Mouse (Mus musculus): ENCODE results near the gene Depdc1a. TPM values are rescaled to one million over a fixed set of nuclear protein-coding genes. Genes with fewer than 3 reads are reported as not detected.
"Not testable (repeated sequence)": the region's sequence is repeated elsewhere in the genome, so short reads cannot be mapped to it uniquely, and the experiment has no call there.

Gene Depdc1a
- polyA plus RNA-seq (2015; fragmentation: Nextera tagmentation; extraction: Ambion mirVana) = 29.8 and 31.8 TPM in 2 replicates

DNA sequence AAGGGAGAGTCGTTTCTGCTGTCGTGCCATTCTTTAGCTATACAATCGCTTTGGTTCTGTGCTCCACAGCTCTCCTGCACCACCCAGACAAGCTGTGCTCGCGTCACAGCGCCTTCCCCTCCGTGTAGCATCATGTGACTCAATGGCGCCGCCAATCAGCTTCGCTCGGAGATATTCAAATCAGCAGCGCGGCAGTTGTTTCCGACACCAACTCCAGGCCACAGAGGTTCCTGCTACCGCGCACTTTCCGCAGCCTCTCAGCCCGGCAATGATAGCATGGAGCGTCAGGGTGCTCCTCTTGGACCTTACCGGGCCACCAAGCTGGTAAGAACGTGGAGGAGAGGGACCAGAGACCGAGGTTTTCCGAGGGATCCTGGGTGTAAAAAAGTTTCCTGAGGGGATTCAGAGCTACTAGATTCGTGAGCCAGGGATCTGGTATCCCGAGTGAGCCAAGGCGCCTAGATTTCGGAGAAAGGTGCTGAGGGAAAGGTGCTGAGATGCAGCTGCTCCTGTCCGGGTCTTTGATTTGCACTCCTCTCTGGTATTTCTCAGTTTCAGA is at the start of gene Depdc1a:
Depdc1a (plus strand) TSS at position 191 of the 559 bp plus-strand sequence.
- H3K4me1 ChIP-seq = peaks cover 12% of the 10 kb centered on the region
- H3K4me2 ChIP-seq = peak within 1 kb of the TSS; percentile 83
- no peaks in the 10 kb centered on the region for H3K27me3 ChIP-seq (replicated peaks)
- H3K27ac ChIP-seq (replicated peaks) = peak within 1 kb of the TSS; percentile 30
- WGBS = under 1% methylated on average over 28 of the region's 28 CpGs
- peaks cover 7% of the 10 kb centered on the region for H3K36me3 ChIP-seq
- H3K4me3 ChIP-seq = peak within 1 kb of the TSS; percentile 70
- ATAC-seq (ENCODE audit: extremely low read depth, insufficient number of reproducible peaks, low FRiP score, low TSS enrichment) = peak; percentile 99
- H3K9ac ChIP-seq = peak within 1 kb of the TSS; percentile 88
- H3K9me3 ChIP-seq = no peaks in the 10 kb centered on the region

DNA sequence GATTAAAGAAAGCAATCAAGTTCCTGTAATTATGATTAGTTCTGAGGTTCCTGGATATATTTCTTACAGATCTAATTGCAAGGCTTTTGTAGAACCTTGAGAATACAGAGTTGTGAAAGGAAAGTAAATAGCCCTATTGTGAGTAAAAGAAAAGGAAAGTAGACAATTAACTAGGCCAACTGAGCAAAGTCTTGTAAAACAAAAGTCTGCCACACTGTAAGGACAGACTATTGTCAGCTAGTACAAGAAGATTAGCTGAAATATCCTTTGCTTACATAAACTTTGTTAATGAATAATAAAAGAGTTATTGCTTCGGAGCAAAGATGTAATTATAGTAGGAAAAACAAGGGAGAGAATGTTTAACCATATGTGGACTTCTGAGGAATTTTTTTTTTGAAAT is 25.2 kb upstream of the Depdc1a start:
- H3K36me3 ChIP-seq = no peaks in the 10 kb centered on the region
- H3K27me3 ChIP-seq (replicated peaks) = no peaks in the 10 kb centered on the region
- no peak overlapping the region for H3K27ac ChIP-seq (replicated peaks)
- no peaks in the 10 kb centered on the region for H3K4me1 ChIP-seq
- 48% methylated on average over 1 of the region's 1 CpGs for WGBS
- ATAC-seq (ENCODE audit: extremely low read depth, insufficient number of reproducible peaks, low FRiP score, low TSS enrichment) = no peak
- peaks cover 3% of the 10 kb centered on the region; the same call in 1 of the 2 replicates for H3K9me3 ChIP-seq
- no peak overlapping the region for H3K4me3 ChIP-seq
- no peak overlapping the region for H3K9ac ChIP-seq
- H3K4me2 ChIP-seq = no peak overlapping the region

DNA sequence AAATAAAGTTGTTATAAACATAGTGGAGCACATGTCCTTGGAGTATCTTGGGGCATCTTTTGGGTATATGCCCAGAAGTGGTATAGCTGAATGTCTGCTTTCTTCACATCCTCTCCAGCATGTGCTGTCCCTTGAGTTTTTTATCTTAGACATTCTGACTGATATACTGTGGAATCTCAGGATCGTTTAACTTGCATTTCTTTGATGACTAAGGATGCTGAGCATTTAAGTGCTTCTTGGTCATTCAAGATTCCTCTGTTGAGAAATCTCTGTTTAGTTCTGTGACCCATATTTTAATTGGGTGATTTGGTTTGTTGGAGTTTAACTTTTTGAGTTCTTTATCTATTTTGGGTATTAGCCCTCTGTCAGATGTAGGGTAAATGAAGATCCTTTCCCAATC is 19.8 kb upstream of the Depdc1a start:
- H3K4me2 ChIP-seq = no peak overlapping the region
- WGBS = 53% methylated on average over 1 of the region's 1 CpGs

DNA sequence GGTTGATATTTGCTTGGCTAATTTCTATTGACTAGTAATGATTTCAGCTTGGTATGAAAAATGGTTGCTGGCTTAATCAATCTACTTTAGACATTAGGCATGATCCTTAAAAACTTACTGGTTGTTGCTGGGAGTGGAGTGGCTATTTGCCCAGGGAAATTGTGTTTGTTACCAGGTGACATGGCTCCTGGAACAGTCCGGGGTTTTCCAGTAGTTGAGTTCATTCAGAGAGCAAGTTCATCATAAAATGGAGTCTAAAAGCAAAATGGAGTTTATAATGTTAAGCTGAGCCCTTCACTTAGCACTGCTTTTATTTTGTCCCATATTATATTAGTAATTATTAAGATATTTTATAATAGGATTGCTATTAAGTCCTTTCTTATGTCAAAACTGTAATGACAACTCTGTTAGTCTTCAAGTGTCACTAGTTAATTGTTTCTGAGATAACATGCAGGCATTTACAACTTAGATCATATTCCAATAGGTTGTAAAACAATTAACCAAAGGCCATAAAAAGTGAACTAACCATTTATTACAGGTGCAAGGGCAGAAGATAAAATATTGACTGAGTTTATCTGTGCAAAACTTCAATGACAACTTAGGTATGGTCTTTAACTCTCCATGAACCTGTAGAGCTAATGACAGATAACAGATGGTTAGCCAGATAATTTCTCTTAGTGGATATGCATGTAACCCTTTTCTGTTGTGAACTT is 17.8 kb upstream of the Depdc1a start:
- no peaks in the 10 kb centered on the region for H3K36me3 ChIP-seq
- 63% methylated on average over 1 of the region's 1 CpGs for WGBS
- no peaks in the 10 kb centered on the region for H3K9me3 ChIP-seq
- H3K4me3 ChIP-seq = no peak overlapping the region
- ATAC-seq (ENCODE audit: extremely low read depth, insufficient number of reproducible peaks, low FRiP score, low TSS enrichment) = no peak
- no peak overlapping the region for H3K4me2 ChIP-seq
- H3K9ac ChIP-seq = no peak overlapping the region
- H3K27ac ChIP-seq (replicated peaks) = no peak overlapping the region
- no peaks in the 10 kb centered on the region for H3K27me3 ChIP-seq (replicated peaks)
- H3K4me1 ChIP-seq = no peaks in the 10 kb centered on the region

More for the DNA sequence above, 19.8 kb upstream of the Depdc1a start:
- Histone ChIP-seq H3K4me1 (no peaks in the 10 kb centered on the region), H3K9me3 (no peaks in the 10 kb centered on the region), H3K27me3 (replicated peaks) (no peaks in the 10 kb centered on the region), H3K4me3 (no peak overlapping the region), H3K27ac (replicated peaks) (no peak overlapping the region), H3K9ac (no peak overlapping the region), H3K36me3 (no peaks in the 10 kb centered on the region)
- ATAC-seq (ENCODE audit: extremely low read depth, insufficient number of reproducible peaks, low FRiP score, low TSS enrichment) = no peak

DNA sequence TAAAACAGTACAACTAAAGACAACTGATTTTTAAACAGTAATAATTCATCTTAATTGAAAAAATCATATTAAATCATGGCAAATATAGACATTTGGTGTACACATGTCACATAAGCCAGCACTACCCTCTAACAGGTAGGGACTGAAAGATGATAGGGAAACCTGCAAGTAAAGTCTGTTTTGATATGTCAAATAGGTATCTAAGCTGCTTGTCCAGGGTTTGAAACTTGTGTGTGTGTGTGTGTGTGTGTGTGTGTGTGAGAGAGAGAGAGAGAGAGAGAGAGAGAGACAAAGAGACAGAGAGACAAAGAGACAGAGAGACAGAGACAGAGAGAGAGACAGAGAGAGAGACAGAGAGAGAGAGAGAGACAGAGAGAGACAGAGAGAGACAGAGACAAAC is 524 bp upstream of the Depdc1a start:
- peaks cover 12% of the 10 kb centered on the region for H3K4me1 ChIP-seq
- peak overlapping the region; percentile 70 for H3K4me3 ChIP-seq
- H3K36me3 ChIP-seq; H3K27ac ChIP-seq (replicated peaks); H3K9me3 ChIP-seq; H3K27me3 ChIP-seq (replicated peaks); ATAC-seq (ENCODE audit: extremely low read depth, insufficient number of reproducible peaks, low FRiP score, low TSS enrichment): not testable (repeated sequence)
- H3K4me2 ChIP-seq = peak overlapping the region; percentile 83
- H3K9ac ChIP-seq = peak overlapping the region; percentile 88

DNA sequence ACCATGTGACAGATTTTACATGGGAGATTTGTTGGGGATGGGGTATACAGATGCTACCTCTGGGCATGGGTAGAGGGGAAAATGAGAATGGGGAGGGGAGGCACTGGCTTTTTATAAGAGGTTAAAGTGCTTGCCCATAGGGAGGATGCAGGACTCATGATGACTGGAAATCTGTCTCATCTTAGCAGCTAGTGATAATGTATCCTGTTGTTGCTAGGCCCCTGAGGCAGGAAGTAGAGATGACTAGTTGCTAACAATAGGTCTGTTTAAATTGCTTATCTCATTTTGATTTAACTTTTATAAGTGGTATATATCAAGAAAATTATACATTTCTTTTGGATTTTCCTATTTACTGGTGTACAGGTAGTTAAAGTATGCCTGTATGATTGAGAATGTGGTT is 13.7 kb downstream of the Depdc1a start:
- Histone ChIP-seq H3K27ac (replicated peaks) (no peak overlapping the region), H3K9me3 (no peaks in the 10 kb centered on the region), H3K4me1 (no peaks in the 10 kb centered on the region), H3K4me3 (no peak overlapping the region), H3K36me3 (peaks cover 21% of the 10 kb centered on the region), H3K27me3 (replicated peaks) (no peaks in the 10 kb centered on the region), H3K9ac (no peak overlapping the region), H3K4me2 (no peak overlapping the region)
- ATAC-seq (ENCODE audit: extremely low read depth, insufficient number of reproducible peaks, low FRiP score, low TSS enrichment) = no peak

DNA sequence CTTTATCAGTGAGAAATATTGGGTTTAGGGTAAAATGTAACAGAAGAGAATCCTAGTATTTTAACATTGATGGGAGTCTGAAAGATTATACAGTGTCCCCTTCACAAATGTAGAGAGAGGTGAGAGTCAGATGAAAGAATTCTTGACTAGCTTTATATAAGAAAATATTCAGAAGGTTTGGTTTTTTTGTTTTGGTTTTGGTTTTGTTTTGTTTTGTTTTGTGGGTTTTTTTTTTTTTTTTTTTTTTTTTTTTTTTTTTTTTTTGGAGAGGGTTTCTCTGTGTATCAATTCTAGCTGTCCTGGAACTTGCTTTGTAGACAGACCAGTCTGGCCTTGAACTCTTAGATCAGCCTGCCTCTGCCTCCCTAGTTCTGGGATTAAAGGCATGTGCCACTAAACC is 33.3 kb downstream of the Depdc1a start:
- Histone ChIP-seq H3K4me3 (no peak overlapping the region), H3K4me2 (no peak overlapping the region), H3K36me3 (peaks cover 22% of the 10 kb centered on the region), H3K9ac (no peak overlapping the region), H3K9me3 (no peaks in the 10 kb centered on the region), H3K4me1 (no peaks in the 10 kb centered on the region), H3K27ac (replicated peaks) (no peak overlapping the region), H3K27me3 (replicated peaks) (no peaks in the 10 kb centered on the region)
- ATAC-seq (ENCODE audit: extremely low read depth, insufficient number of reproducible peaks, low FRiP score, low TSS enrichment) = no peak

DNA sequence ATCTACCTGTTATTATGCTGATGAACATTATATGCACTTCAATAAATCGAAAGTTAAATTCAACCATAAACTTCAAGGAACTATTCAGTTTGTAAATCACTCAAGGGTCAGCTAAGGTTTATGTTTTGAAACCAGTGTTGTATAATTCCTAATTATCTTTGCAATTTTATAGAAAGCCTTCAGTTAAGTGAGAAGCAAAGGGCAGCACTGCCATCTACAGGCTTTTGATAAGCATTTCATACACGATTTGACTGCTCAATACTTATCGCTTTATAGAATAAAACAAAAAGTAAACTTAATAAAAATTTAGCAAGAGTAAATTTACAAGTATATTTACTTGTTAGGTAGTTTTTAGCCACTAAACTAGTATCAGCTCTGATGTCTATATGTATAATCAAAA is 53.1 kb downstream of the Depdc1a start:
- Histone ChIP-seq H3K9ac (no peak overlapping the region), H3K4me2 (no peak overlapping the region), H3K9me3 (no peaks in the 10 kb centered on the region), H3K4me1 (no peaks in the 10 kb centered on the region), H3K27ac (replicated peaks) (no peak overlapping the region), H3K27me3 (replicated peaks) (no peaks in the 10 kb centered on the region), H3K4me3 (no peak overlapping the region), H3K36me3 (no peaks in the 10 kb centered on the region)
- 56% methylated on average over 3 of the region's 3 CpGs for WGBS
- ATAC-seq (ENCODE audit: extremely low read depth, insufficient number of reproducible peaks, low FRiP score, low TSS enrichment) = no peak

DNA sequence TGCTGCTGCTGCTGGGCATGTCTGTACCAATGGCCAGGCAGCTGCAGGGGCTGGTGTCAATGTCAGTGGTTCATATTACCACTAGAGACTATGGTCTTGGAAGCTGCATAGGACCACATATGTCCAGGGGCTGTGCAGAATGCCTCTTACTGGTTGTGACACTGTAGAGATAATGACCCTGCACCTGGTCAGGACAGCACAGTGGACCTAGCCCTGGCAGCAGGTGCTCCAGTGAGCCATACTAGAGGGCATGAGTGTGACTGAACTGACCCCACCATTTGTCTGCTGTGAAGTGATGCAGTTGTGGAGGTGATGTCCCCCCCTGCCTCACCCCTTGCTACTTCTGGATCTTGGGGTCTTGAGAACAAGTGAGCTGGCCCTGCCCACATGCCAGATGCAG is 55.0 kb downstream of the Depdc1a start:
- H3K27me3 ChIP-seq (replicated peaks) = no peaks in the 10 kb centered on the region
- no peak overlapping the region for H3K27ac ChIP-seq (replicated peaks)
- H3K36me3 ChIP-seq = no peaks in the 10 kb centered on the region
- no peak overlapping the region for H3K4me3 ChIP-seq
- no peaks in the 10 kb centered on the region for H3K4me1 ChIP-seq
- no peak overlapping the region for H3K4me2 ChIP-seq
- ATAC-seq (ENCODE audit: extremely low read depth, insufficient number of reproducible peaks, low FRiP score, low TSS enrichment) = no peak
- H3K9me3 ChIP-seq = no peaks in the 10 kb centered on the region
- H3K9ac ChIP-seq = no peak overlapping the region

Other genes with a start within 250 kb of the Depdc1a start
- not detected in 2 replicates for gene Rpe65, start 103.7 kb downstream of the Depdc1a start, polyA plus RNA-seq (2015; fragmentation: Nextera tagmentation; extraction: Ambion mirVana)

Data from heart, embryonic 13.5 days (tissue).